Mouse (Mus musculus): ENCODE results near the gene Krtap28-10.

DNA sequence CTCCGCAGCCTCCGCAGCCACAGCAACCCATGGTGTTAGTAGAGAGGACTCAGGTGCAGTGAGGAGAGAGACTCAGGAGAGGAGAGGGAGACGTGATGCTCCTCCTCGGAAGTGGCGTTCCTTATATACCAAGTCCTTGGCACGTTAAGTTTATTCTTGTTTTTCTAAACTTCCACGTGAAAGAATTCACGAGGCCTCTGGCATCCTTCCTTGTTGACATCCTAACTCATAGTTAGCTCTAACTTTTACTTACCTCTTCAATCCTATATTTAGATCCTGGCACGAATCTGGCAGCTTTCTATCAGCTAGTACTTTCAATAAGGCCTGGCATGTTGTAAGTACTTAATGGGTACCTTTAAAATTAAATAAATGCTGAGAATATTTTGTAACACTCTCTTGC lies 17.0 kb upstream of the Krtap28-10 start, which contains the start of gene A030005K14Rik:
- TF ChIP-seq POLR2A (IDR thresholded peaks at IDR 0.05; ENCODE audit: borderline replicate concordance, extremely low read depth, insufficient read depth, insufficient read length, poor library complexity, severe bottlenecking) (no peak), CTCF (IDR thresholded peaks at IDR 0.05; ENCODE audit: borderline replicate concordance, extremely low read depth, insufficient read depth, insufficient read length) (no peak)
